Mouse (Mus musculus) stomach, postnatal 0 days (tissue): ENCODE measurements around the gene Ache. TPM values are rescaled to one million over a fixed set of nuclear protein-coding genes. Genes with fewer than 3 reads are reported as not detected.

Experiments used
- ATAC-seq: fragments of 200-750 bp; cut with Nextera tagmentation; 2 replicates; pipeline ENCODE4 v1.8.0; 2017; ENCODE audit not compliant: low FRiP score, low TSS enrichment
- DNase-seq: peaks from one replicate; pipeline ENCODE4 v3.0.0-alpha.2; 2016; ENCODE audit warnings: low spot score
- H3K27ac ChIP-seq: fragments of 300-500 bp; sonication (generic); replicated peaks from 2 replicates; pipeline ENCODE4 v1.5.1; 2014; ENCODE audit warnings: mild to moderate bottlenecking, control low read depth
- H3K27me3 ChIP-seq: fragments of 300-500 bp; sonication (generic); 2 replicates; pipeline ENCODE4 v1.6.1; 2014; ENCODE audit warnings: low read length; ENCODE audit not compliant: control insufficient read depth, insufficient read depth
- H3K36me3 ChIP-seq: fragments of 300-500 bp; sonication (generic); 2 replicates; pipeline ENCODE4 v1.6.1; 2014; ENCODE audit warnings: low read length, mixed read lengths; ENCODE audit not compliant: control insufficient read depth, insufficient read depth
- H3K4me1 ChIP-seq: fragments of 300-500 bp; sonication (generic); replicated peaks from 2 replicates; pipeline ENCODE4 v1.6.1; 2014; ENCODE audit warnings: antibody characterized with exemption; ENCODE audit not compliant: control insufficient read depth, insufficient read depth
- H3K4me2 ChIP-seq: fragments of 300-500 bp; sonication (generic); replicated peaks from 2 replicates; pipeline ENCODE4 v1.6.1; 2014; ENCODE audit warnings: low read depth, mild to moderate bottlenecking, control low read depth, moderate library complexity
- H3K4me3 ChIP-seq: fragments of 300-500 bp; sonication (generic); 2 replicates; pipeline ENCODE4 v1.5.1; 2014; ENCODE audit warnings: low read depth, low read length, control low read depth
- H3K9ac ChIP-seq: fragments of 300-500 bp; sonication (generic); 2 replicates; pipeline ENCODE4 v1.6.1; 2014; ENCODE audit warnings: mild to moderate bottlenecking, low read length, control low read depth, mixed read lengths
- H3K9me3 ChIP-seq: fragments of 300-500 bp; sonication (generic); 2 replicates; pipeline ENCODE4 v1.6.1; 2016; ENCODE audit warnings: low read length; ENCODE audit not compliant: control insufficient read depth
- CTCF ChIP-seq: IDR thresholded peaks from 2 replicates; pipeline ENCODE4 v1.5.1; 2016; ENCODE audit warnings: antibody characterized with exemption, low read depth, mild to moderate bottlenecking, moderate library complexity
- EP300 ChIP-seq: optimal IDR thresholded peaks from 2 replicates; pipeline ENCODE3; 2016; ENCODE audit warnings: antibody characterized with exemption
- WGBS: fragments of 180-500 bp; shearing (Covaris S2); extraction: QIAGEN DNeasy Blood & Tissue Kit; methylation state at CpG from one replicate; pipeline ENCODE4 v1.1.7; 2014; 5-methylcytosine and 5-hydroxymethylcytosine counted together
- polyA plus RNA-seq: library from polyadenylated mRNA; unstranded; fragments of >200 nt; fragmentation: Nextera tagmentation; extraction: Ambion mirVana; gene quantifications from 2 replicates; pipeline ENCODE4 v1.2.1, GENCODE M21; 2015

The Ache gene
- polyA plus RNA-seq, 1 experiment from 2014 or later = 10.0 TPM

DNA sequence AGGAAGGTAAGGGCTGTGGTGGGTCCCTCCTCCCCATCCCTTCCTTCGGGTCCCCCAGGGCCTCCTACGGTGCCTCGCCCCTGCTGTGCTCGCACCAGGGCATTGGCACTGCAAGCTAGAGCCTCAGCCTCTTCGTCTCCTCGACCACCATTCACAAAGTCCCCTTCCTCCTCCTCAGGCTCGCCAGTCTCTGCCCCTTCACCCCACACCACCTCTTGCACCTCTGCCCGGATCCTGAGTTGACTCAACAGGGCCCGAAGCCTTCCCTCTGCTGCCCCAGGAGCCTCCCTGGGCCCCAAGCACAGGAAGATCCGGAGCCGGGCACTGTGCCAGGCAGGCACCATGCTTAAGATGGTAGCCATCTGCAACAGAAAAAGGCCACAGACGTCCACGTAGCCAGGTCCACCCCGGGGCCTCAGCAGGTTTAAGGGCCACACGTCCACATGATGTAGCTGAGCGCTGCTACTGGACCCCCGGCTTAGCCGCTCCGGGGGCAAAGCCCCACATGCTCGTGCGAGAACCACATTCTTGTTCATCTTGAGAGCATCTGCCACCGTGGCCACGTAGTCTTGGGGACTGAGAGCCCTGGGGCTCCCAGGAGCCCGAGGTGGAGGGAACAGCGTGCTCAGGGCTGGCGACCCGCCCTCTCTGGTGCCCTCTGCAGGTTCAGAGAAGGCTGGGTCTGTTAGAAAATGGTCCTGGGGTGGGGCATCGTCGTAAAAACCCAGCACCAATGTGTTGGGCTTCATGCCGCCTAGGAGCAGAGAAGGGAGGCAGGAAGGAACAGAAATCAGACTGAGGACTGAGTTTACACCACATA, 28.0 kb downstream of the Ache start:
- DNase-seq = peak; percentile 69
- no peak overlapping the region for H3K4me3 ChIP-seq

DNA sequence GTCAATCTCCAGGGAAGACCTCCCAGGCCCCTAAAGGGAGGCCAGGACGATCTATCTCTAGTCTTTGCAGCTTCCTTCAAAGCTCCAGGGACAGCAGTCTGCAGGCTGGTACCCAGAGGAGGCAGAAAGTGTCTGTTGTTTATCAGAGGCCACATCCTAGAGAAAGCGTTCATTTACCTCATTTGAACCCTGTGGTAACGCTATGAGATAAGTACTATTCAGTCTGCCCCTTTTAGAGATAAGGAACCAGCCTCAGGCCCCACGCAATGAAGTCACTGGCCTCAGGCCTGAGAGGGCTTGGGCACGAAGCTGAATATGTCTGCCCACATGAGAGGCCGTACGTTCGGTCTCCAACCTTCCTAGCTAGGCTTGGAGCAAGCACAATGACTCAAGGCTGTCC, 30.0 kb downstream of the Ache start:
- H3K27ac ChIP-seq = no peak overlapping the region
- H3K4me1 ChIP-seq = peaks cover 16% of the 10 kb centered on the region
- no peak for ATAC-seq
- no peak overlapping the region for H3K4me3 ChIP-seq
- no peaks in the 10 kb centered on the region for H3K36me3 ChIP-seq
- H3K4me2 ChIP-seq = no peak overlapping the region
- H3K27me3 ChIP-seq = no peaks in the 10 kb centered on the region
- no peaks in the 10 kb centered on the region for H3K9me3 ChIP-seq
- TF ChIP-seq EP300 (no peak), CTCF (no peak)
- WGBS = 75% methylated on average over 8 of the region's 8 CpGs
- no peak overlapping the region for H3K9ac ChIP-seq
- no peak for DNase-seq

More for the DNA sequence above, 28.0 kb downstream of the Ache start:
- no peak for ATAC-seq
- peak overlapping the region; percentile 92 for H3K27ac ChIP-seq
- no peaks in the 10 kb centered on the region for H3K9me3 ChIP-seq
- H3K9ac ChIP-seq = peak overlapping the region; percentile 75
- TF ChIP-seq EP300 = no peak
- TF ChIP-seq CTCF = peak; percentile 73
- WGBS = 41% methylated on average over 29 of the region's 30 CpGs
- H3K4me1 ChIP-seq = peaks cover 16% of the 10 kb centered on the region
- H3K36me3 ChIP-seq = 0 out of 2 replicates have a peak, but pooled peaks cover 2% of the 10 kb centered on the region
- no peak overlapping the region; the same call in 1 of the 2 replicates for H3K4me2 ChIP-seq
- H3K27me3 ChIP-seq = no peaks in the 10 kb centered on the region

DNA sequence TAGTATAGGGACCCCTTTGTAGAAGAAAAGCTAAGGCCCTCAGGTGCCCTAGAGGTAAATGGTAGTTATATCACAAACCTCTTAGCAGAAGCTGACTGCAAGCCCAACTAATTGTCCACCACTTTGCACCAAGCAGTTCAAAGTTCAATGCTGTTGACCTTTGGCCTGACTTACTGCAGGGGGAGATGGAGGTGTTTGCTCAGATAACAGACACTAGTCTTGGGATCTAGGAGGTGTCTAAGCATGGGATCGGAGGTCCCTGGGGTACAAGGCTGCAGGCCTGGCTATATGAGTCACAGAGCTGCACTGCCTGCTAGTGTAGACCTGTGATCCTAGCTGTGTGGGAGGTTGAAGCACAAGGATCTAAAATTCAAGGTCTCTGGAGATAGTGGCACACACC, 31.3 kb downstream of the Ache start:
- H3K4me1 ChIP-seq = peaks cover 9% of the 10 kb centered on the region; the same call in 1 of the 2 replicates
- no peaks in the 10 kb centered on the region for H3K36me3 ChIP-seq
- H3K9me3 ChIP-seq = no peaks in the 10 kb centered on the region
- H3K4me2 ChIP-seq = no peak overlapping the region
- DNase-seq (no peak), ATAC-seq (no peak)
- H3K27ac ChIP-seq = no peak overlapping the region
- TF ChIP-seq EP300 (no peak), CTCF (no peak)
- no peak overlapping the region for H3K4me3 ChIP-seq
- no peaks in the 10 kb centered on the region for H3K27me3 ChIP-seq
- H3K9ac ChIP-seq = no peak overlapping the region
- WGBS = 61% methylated on average over 1 of the region's 1 CpGs

GRCm38 (mm10) chr5:137320996-137321395, 33.7 kb downstream of the Ache start:
- H3K9me3 ChIP-seq = no peaks in the 10 kb centered on the region
- H3K27ac ChIP-seq = no peak overlapping the region
- no peak overlapping the region for H3K4me2 ChIP-seq
- WGBS = 97% methylated on average over 3 of the region's 3 CpGs
- H3K4me3 ChIP-seq = no peak overlapping the region
- no peak for TF ChIP-seq CTCF
- no peak for TF ChIP-seq EP300
- H3K9ac ChIP-seq = no peak overlapping the region
- ATAC-seq (no peak), DNase-seq (no peak)
- H3K4me1 ChIP-seq = no peaks in the 10 kb centered on the region
- H3K36me3 ChIP-seq = no peaks in the 10 kb centered on the region
- H3K27me3 ChIP-seq = no peaks in the 10 kb centered on the region

GRCm38 (mm10) chr5:137330910-137331309, 43.6 kb downstream of the Ache start:
- no peak for ATAC-seq

GRCm38 (mm10) chr5:137332857-137333511, 45.7 kb downstream of the Ache start:
- DNase-seq (no peak), ATAC-seq (no peak)
- 15% methylated on average over 15 of the region's 15 CpGs for WGBS
- Histone ChIP-seq H3K36me3 (no peaks in the 10 kb centered on the region), H3K9me3 (no peaks in the 10 kb centered on the region), H3K27ac (peak overlapping the region; percentile 67), H3K4me1 (no peaks in the 10 kb centered on the region), H3K4me3 (peak overlapping the region; percentile 65), H3K27me3 (no peaks in the 10 kb centered on the region), H3K4me2 (peak overlapping the region; percentile 91), H3K9ac (peak overlapping the region; percentile 67)
- TF ChIP-seq EP300 = no peak
- TF ChIP-seq CTCF = no peak

More at GRCm38 (mm10) chr5:137330910-137331309, 43.6 kb downstream of the Ache start:
- H3K36me3 ChIP-seq = no peaks in the 10 kb centered on the region
- no peaks in the 10 kb centered on the region for H3K4me1 ChIP-seq
- H3K27ac ChIP-seq = no peak overlapping the region
- H3K27me3 ChIP-seq = no peaks in the 10 kb centered on the region
- H3K9ac ChIP-seq = no peak overlapping the region
- H3K4me2 ChIP-seq = no peak overlapping the region
- DNase-seq = no peak
- no peak overlapping the region for H3K4me3 ChIP-seq
- no peaks in the 10 kb centered on the region for H3K9me3 ChIP-seq
- TF ChIP-seq EP300 (no peak), CTCF (no peak)
- WGBS = 87% methylated on average over 7 of the region's 7 CpGs
